Mouse (Mus musculus): ENCODE measurements around the gene Cyfip2. TPM values are rescaled to one million over a fixed set of nuclear protein-coding genes. Genes with fewer than 3 reads are reported as not detected.
A peak's percentile ranks its signal among the peaks of the same experiment; 100 is the strongest.

Gene Cyfip2
- 5.4 and 5.8 TPM in 2 replicates for polyA plus RNA-seq (2015; fragmentation: Nextera tagmentation; extraction: Ambion mirVana)

DNA sequence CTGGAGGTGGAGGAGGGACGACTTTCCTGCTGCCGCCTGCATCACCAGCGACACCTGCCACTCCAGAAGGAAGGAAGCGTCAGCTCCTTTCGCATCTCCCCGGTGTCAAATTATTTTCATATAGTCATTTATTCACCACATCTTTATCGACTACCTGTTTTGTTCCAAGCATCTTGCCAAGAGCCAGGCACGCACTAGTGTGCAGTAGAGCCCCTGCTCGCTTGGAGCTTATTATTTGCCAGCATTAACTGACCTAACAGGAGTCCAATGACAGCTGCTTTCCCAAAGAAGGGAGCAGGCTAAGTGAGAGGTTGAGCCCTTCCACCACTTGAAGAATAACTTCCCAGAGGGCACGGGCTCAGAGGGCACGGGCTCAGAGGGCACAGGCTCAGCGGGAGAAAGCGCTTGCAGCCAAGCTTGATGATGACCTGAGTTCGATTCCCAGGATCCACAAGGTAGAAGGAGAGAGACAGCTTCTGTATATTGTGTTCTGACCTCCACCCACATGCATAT, at the start of gene Cyfip2:
Gene Cyfip2 (minus strand): TSS at position 337 of the 513 bp plus-strand sequence.
- 7% methylated on average over 14 of the region's 14 CpGs for WGBS
- Histone ChIP-seq H3K36me3 (no peaks in the 10 kb centered on the region), H3K4me3 (peak within 1 kb of the TSS; percentile 62), H3K9ac (peak within 1 kb of the TSS; percentile 31), H3K9me3 (no peaks in the 10 kb centered on the region), H3K27ac (no peak within 1 kb of the TSS), H3K4me2 (peak within 1 kb of the TSS; percentile 97), H3K27me3 (peaks cover 12% of the 10 kb centered on the region; the same call in 1 of the 2 replicates), H3K4me1 (peaks cover 29% of the 10 kb centered on the region)
- no peak for ATAC-seq (ENCODE audit: insufficient number of reproducible peaks, low FRiP score, low TSS enrichment, low read depth)

DNA sequence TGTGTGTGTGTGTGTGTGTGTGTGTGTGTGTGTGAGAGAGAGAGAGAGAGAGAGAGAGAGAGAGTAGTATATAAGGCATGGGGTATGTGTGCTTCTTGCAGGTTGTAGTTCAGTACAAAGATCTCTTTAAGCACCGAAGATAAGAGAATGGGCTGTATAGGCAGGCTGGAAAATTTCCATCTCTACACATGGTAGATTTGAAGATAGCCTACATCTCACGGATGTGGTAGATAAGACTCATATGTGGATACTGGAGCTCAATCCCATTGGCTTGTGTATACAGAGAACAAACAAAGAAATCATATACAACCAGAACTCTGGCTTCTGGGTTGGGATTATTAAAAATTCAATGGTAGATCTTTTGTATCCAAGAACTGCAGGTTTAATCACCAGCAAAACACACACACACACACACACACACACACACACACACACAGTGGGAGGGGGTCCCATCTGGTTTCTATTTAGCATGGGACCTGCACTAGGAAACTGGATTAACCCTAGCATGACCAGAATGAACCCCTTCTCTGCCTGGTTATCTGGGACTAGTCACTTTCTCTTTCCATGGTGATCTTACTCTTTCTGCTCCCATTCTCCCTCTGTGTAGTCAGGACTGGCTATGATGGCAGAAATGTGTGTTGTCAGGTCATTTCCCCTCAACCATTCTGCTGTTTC, 48.5 kb upstream of the Cyfip2 start:
- H3K27ac ChIP-seq, result no peak overlapping the region
- no peak for ATAC-seq (ENCODE audit: insufficient number of reproducible peaks, low FRiP score, low TSS enrichment, low read depth)
- 44% methylated on average over 2 of the region's 2 CpGs for WGBS

DNA sequence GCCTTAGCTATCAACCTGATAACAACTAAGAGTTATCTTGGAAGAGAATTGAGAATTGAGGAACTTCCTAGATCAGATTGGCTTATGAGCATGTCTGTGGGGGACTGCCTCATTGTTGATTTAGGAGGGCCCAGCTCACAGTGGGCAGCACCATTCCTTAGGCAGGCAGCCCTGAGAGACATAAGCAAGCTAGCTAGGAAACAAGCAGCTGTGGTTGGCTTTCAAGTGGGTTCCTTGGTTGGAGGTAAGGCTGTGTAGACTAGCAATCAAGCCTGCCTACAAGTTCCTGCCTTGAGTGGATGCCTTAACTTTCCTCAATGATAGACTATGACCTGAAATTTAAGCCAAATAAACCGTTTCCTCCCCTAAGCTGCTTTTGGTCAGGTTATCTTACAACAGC, 45.7 kb upstream of the Cyfip2 start:
- 67% methylated on average over 1 of the region's 1 CpGs for WGBS
- H3K4me1 ChIP-seq, result 0 out of 2 replicates have a peak, but pooled peaks cover 6% of the 10 kb centered on the region
- H3K4me2 ChIP-seq, result no peak overlapping the region
- no peak for ATAC-seq (ENCODE audit: insufficient number of reproducible peaks, low FRiP score, low TSS enrichment, low read depth)
- no peaks in the 10 kb centered on the region for H3K9me3 ChIP-seq
- no peak overlapping the region for H3K4me3 ChIP-seq
- H3K27me3 ChIP-seq, result no peaks in the 10 kb centered on the region
- no peak overlapping the region for H3K9ac ChIP-seq
- H3K36me3 ChIP-seq, result no peaks in the 10 kb centered on the region
- no peak overlapping the region for H3K27ac ChIP-seq

More for the DNA sequence above, 48.5 kb upstream of the Cyfip2 start:
- Histone ChIP-seq H3K27me3 (no peaks in the 10 kb centered on the region), H3K4me1 (0 out of 2 replicates have a peak, but pooled peaks cover 6% of the 10 kb centered on the region), H3K9ac (no peak overlapping the region), H3K9me3 (no peaks in the 10 kb centered on the region), H3K4me3 (no peak overlapping the region), H3K36me3 (no peaks in the 10 kb centered on the region), H3K4me2 (no peak overlapping the region)

DNA sequence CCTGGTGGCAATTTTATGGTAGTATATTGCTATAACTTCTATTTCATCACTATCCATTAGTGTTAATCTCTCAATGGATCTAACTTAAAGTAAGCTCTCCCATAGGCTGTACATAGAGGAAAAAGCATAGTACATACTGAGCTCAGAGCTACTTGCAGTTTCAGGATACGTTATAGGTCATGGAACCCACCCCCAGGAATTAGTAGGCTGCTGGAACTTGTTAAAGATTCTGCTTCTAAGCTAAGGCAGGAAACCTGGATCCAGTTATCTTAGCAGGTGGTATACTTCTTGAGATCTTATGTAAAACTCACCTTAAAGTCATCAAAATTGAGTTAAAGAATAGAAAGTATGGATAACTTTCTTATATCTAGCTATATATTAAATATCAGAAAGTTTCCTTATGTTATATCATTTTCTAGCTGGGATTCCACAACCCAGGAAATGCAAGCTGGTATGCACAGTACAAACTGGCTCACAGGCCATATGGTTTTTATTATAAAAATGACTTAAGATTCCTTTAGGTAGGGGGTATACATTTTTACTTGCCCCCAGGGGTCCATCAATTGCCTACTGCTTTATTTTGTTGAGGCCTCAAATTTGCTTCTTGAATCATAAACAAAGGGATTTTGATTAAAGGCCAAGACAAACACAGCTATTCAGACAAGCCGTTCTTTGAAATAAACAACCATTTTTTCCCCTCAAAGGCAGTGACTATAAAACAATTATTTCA, 37.2 kb upstream of the Cyfip2 start:
- ATAC-seq (ENCODE audit: insufficient number of reproducible peaks, low FRiP score, low TSS enrichment, low read depth), result no peak
- Histone ChIP-seq H3K4me3 (no peak overlapping the region), H3K4me1 (no peaks in the 10 kb centered on the region), H3K27ac (no peak overlapping the region), H3K36me3 (no peaks in the 10 kb centered on the region), H3K4me2 (no peak overlapping the region), H3K27me3 (no peaks in the 10 kb centered on the region), H3K9me3 (no peaks in the 10 kb centered on the region), H3K9ac (no peak overlapping the region)
- WGBS, result 16% methylated on average over 2 of the region's 2 CpGs

DNA sequence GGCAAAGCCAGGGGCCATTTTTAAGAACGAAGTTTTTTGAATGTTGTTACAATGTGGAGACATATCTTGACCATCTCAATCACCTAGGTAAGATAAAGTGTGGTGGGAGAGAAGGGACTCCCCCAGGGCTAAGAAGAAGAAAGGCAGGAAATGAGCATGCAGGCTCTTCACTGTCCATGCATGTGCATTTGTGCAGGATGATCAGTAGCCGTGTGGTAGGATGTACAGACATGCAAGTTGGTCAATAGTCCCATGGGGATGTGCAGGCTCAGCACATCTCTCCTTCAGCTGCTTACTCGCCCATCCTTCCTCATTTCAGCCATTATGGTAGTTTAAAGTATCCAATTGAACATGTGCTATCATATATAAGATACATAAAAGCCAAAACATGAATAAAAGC, 35.8 kb upstream of the Cyfip2 start:
- no peak overlapping the region for H3K9ac ChIP-seq
- ATAC-seq (ENCODE audit: insufficient number of reproducible peaks, low FRiP score, low TSS enrichment, low read depth), result no peak
- H3K4me3 ChIP-seq, result no peak overlapping the region
- H3K9me3 ChIP-seq, result no peaks in the 10 kb centered on the region
- H3K4me2 ChIP-seq, result no peak overlapping the region
- H3K27ac ChIP-seq, result no peak overlapping the region
- no peaks in the 10 kb centered on the region for H3K27me3 ChIP-seq
- 74% methylated on average over 3 of the region's 3 CpGs for whole genome bisulfite sequencing
- H3K36me3 ChIP-seq, result no peaks in the 10 kb centered on the region
- H3K4me1 ChIP-seq, result no peaks in the 10 kb centered on the region

GRCm38 (mm10) chr11:46347756-46348155, 35.1 kb upstream of the Cyfip2 start:
- WGBS, result 73% methylated on average over 5 of the region's 5 CpGs
- Histone ChIP-seq H3K27ac (no peak overlapping the region), H3K4me3 (no peak overlapping the region), H3K9ac (no peak overlapping the region), H3K27me3 (no peaks in the 10 kb centered on the region), H3K9me3 (no peaks in the 10 kb centered on the region), H3K4me2 (no peak overlapping the region), H3K36me3 (no peaks in the 10 kb centered on the region), H3K4me1 (no peaks in the 10 kb centered on the region)
- no peak for ATAC-seq (ENCODE audit: insufficient number of reproducible peaks, low FRiP score, low TSS enrichment, low read depth)

- no peak for ATAC-seq (ENCODE audit: insufficient number of reproducible peaks, low FRiP score, low TSS enrichment, low read depth)
- Histone ChIP-seq H3K27me3 (no peaks in the 10 kb centered on the region), H3K9me3 (no peaks in the 10 kb centered on the region), H3K36me3 (no peaks in the 10 kb centered on the region), H3K4me1 (no peaks in the 10 kb centered on the region), H3K4me2 (no peak overlapping the region), H3K4me3 (no peak overlapping the region), H3K27ac (no peak overlapping the region), H3K9ac (no peak overlapping the region)
- 35% methylated on average over 5 of the region's 5 CpGs for WGBS
These were observed 31.4 kb upstream of the Cyfip2 start for GRCm38 (mm10) chr11:46343886-46344546.

DNA sequence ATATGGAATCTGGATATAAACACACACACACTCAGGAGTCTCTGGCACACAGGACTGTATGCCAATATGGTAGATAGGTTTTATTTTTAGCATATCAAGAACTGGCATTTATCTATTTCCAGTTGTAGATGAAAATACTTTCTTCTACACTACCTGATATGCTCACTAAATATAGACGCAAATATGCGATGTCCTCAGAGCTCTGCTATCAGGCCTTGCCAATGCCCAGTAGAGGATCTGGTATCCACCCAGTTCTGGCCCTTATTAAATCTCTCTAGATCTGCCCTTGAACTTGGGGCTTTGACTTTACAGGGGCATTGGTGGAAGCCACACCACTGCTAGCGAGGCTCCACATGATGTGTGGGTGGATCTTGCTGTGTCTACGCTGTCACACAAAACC, 29.3 kb upstream of the Cyfip2 start:
- no peaks in the 10 kb centered on the region for H3K9me3 ChIP-seq
- no peak overlapping the region for H3K9ac ChIP-seq
- WGBS, result 95% methylated on average over 4 of the region's 4 CpGs
- H3K27ac ChIP-seq, result no peak overlapping the region
- H3K4me2 ChIP-seq, result no peak overlapping the region
- no peaks in the 10 kb centered on the region for H3K4me1 ChIP-seq
- H3K27me3 ChIP-seq, result no peaks in the 10 kb centered on the region
- H3K4me3 ChIP-seq, result no peak overlapping the region
- no peak for ATAC-seq (ENCODE audit: insufficient number of reproducible peaks, low FRiP score, low TSS enrichment, low read depth)
- H3K36me3 ChIP-seq, result no peaks in the 10 kb centered on the region

- Histone ChIP-seq H3K27me3 (no peaks in the 10 kb centered on the region), H3K9ac (no peak overlapping the region), H3K9me3 (no peaks in the 10 kb centered on the region), H3K4me1 (no peaks in the 10 kb centered on the region), H3K4me3 (no peak overlapping the region), H3K27ac (no peak overlapping the region), H3K4me2 (no peak overlapping the region), H3K36me3 (no peaks in the 10 kb centered on the region)
- no peak for ATAC-seq (ENCODE audit: insufficient number of reproducible peaks, low FRiP score, low TSS enrichment, low read depth)
- 84% methylated on average over 5 of the region's 5 CpGs for WGBS
These were observed 23.4 kb upstream of the Cyfip2 start for GRCm38 (mm10) chr11:46336020-46336419.

GRCm38 (mm10) chr11:46332217-46332616, 19.6 kb upstream of the Cyfip2 start:
- H3K9me3 ChIP-seq, result no peaks in the 10 kb centered on the region
- no peaks in the 10 kb centered on the region for H3K36me3 ChIP-seq
- no peaks in the 10 kb centered on the region for H3K4me1 ChIP-seq
- 93% methylated on average over 8 of the region's 8 CpGs for WGBS
- no peaks in the 10 kb centered on the region for H3K27me3 ChIP-seq
- ATAC-seq (ENCODE audit: insufficient number of reproducible peaks, low FRiP score, low TSS enrichment, low read depth), result no peak
- no peak overlapping the region for H3K4me2 ChIP-seq
- H3K27ac ChIP-seq, result no peak overlapping the region
- H3K9ac ChIP-seq, result no peak overlapping the region
- no peak overlapping the region for H3K4me3 ChIP-seq

- no peak overlapping the region for H3K27ac ChIP-seq
- no peaks in the 10 kb centered on the region for H3K36me3 ChIP-seq
- WGBS, result 86% methylated on average over 16 of the region's 16 CpGs
- no peak for ATAC-seq (ENCODE audit: insufficient number of reproducible peaks, low FRiP score, low TSS enrichment, low read depth)
- H3K4me2 ChIP-seq, result no peak overlapping the region
- H3K9ac ChIP-seq, result no peak overlapping the region
- no peaks in the 10 kb centered on the region for H3K27me3 ChIP-seq
- H3K4me1 ChIP-seq, result no peaks in the 10 kb centered on the region
- H3K9me3 ChIP-seq, result no peaks in the 10 kb centered on the region
- no peak overlapping the region for H3K4me3 ChIP-seq
These were observed 13.8 kb upstream of the Cyfip2 start for GRCm38 (mm10) chr11:46326271-46327015.

All from limb, embryonic 15.5 days (tissue).